Mouse (Mus musculus) G1E (cell line): Measurements from ENCODE around the gene Olfr544.

Source experiments
- CTCF ChIP-seq: IDR thresholded peaks from 2 replicates; pipeline ENCODE4 v1.5.1; 2012; ENCODE audit warnings: low read depth, low read length, inconsistent platforms, mixed read lengths
- POLR2AphosphoS5 ChIP-seq: IDR thresholded peaks from 2 replicates; pipeline ENCODE4 v1.6.1; 2012; ENCODE audit warnings: low read depth, low read length, inconsistent platforms; ENCODE audit not compliant: insufficient replicate concordance
- TAL1 ChIP-seq: conservative IDR thresholded peaks from 2 replicates; pipeline ENCODE4 v1.6.1; 2012; ENCODE audit warnings: low read depth, low read length, inconsistent platforms, mixed read lengths

GRCm38 (mm10) chr7:102481579-102481978 lies 6.5 kb downstream of the Olfr544 start, which contains the start of gene Olfr543:
- TF ChIP-seq POLR2AphosphoS5: no peak
- TF ChIP-seq CTCF: no peak
- no peak for TF ChIP-seq TAL1
